ENCODE assay signal across 14 mouse cellular contexts in the genomic region with DNA sequence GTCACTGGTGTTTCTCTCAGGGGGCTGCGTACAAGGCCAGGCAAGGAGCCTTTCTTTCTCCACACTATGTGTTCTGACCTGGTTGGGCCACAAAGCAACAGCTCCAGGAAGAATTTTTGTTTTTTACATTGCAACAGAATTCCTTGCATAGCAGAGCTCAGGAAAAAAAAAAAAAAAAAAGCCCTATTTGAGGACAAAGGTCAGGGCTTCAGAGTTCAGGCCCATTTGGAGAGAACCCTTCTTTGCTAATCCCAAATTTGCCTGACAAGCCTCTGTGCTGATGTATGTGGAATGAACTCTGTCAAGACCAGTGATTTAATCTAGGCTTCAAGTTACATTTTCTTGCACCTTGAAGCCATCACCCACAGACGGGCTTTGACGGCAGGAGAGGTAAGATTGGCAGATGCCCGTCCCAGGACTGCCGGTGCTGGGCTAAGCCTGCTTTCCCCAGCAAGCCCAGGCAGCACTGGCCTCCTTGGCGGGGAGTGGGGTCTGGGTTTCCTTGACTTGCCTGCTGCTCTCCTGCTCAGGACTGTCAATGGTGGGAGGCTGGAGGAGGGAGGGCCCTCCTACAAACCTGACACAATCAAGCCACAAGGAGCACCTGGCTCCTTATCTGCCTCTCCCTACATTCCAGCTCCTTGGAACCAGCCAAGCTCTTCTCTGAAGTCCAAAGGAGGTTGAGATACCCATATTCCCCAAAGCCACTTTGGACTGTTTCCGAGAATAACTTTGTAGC. TPM values are rescaled to one million over a fixed set of nuclear protein-coding genes. Genes with fewer than 3 reads are reported as not detected.
DNase-seq lines count a peak whose midpoint lies in the region; ATAC-seq and TF ChIP-seq lines count a peak whose summit lies in the region.
"Had no signal": no experiment of that assay in that cellular context is flagged by ENCODE, and none has a peak within 500 bp of the region (broad histone marks: within the 10 kb centered on the region; RNA-seq: fewer than 3 reads in every experiment).

No protein-coding gene starts in this region.

- no peaks in the 10 kb centered on the region for H3K9me3 ChIP-seq in heart, embryonic 16.5 days (replicated peaks; ENCODE audit: control insufficient read depth, low read length)
- no peaks in the 10 kb centered on the region; the same call in 1 of the 2 replicates for H3K9me3 ChIP-seq in ES-Bruce4 (replicated peaks; ENCODE audit: control insufficient read depth, insufficient read depth, low read length, poor library complexity, severe bottlenecking)
- H3K9me3 ChIP-seq in liver, postnatal 0 days (ENCODE audit: low read length): peaks cover 4% of the 10 kb centered on the region; the same call in 1 of the 2 replicates
- H3K9me3 ChIP-seq: embryonic facial prominence, embryonic 15.5 days; hindbrain, embryonic 13.5 days had no signal

- no peaks in the 10 kb centered on the region for H3K27me3 ChIP-seq in heart, embryonic 16.5 days (ENCODE audit: control insufficient read depth, insufficient read depth, low read length)
- H3K27me3 ChIP-seq in ES-Bruce4 (ENCODE audit: control insufficient read depth, insufficient read depth, low read length, poor library complexity, severe bottlenecking): no peaks in the 10 kb centered on the region
- no peaks in the 10 kb centered on the region for H3K27me3 ChIP-seq in liver, postnatal 0 days (ENCODE audit: insufficient read depth, low read length)
- H3K27me3 ChIP-seq: CH12.LX; embryonic facial prominence, embryonic 15.5 days; hindbrain, embryonic 13.5 days had no signal

- 0 out of 2 replicates have a peak overlapping the region, but pooled peaks have one; percentile 32 for H3K9ac ChIP-seq in heart, embryonic 16.5 days (ENCODE audit: low read length)
- no peak overlapping the region for H3K9ac ChIP-seq in ES-Bruce4 (ENCODE audit: low read depth, poor library complexity, severe bottlenecking)
- no peak overlapping the region for H3K9ac ChIP-seq in liver, postnatal 0 days (replicated peaks)
- H3K9ac ChIP-seq: embryonic facial prominence, embryonic 15.5 days; hindbrain, embryonic 13.5 days had no signal

- ATAC-seq in heart, embryonic 16.5 days (replicated peaks; ENCODE audit: extremely low read depth, insufficient read depth, low FRiP score): no peak
- ATAC-seq in liver, postnatal 0 days: peak; percentile 69

- peaks cover 24% of the 10 kb centered on the region for H3K4me1 ChIP-seq in heart, embryonic 16.5 days (ENCODE audit: control insufficient read depth, insufficient read depth, low read length)
- peaks cover 2% of the 10 kb centered on the region for H3K4me1 ChIP-seq in ES-Bruce4 (ENCODE audit: control insufficient read depth, insufficient read depth, low read length)
- peaks cover 26% of the 10 kb centered on the region for H3K4me1 ChIP-seq in liver, postnatal 0 days (ENCODE audit: insufficient read depth)
- H3K4me1 ChIP-seq: hindbrain, embryonic 13.5 days had no signal

- WGBS in heart, embryonic 16.5 days: 48% methylated on average over 7 of the region's 7 CpGs
- WGBS in liver, postnatal 0 days (ENCODE audit: insufficient replicate concordance): 67% methylated on average over 7 of the region's 7 CpGs

- no peaks in the 10 kb centered on the region for H3K36me3 ChIP-seq in heart, embryonic 16.5 days (ENCODE audit: control insufficient read depth, insufficient read depth)
- H3K36me3 ChIP-seq in ES-Bruce4 (ENCODE audit: control insufficient read depth, insufficient read depth, low read length, poor library complexity, severe bottlenecking): no peaks in the 10 kb centered on the region
- no peaks in the 10 kb centered on the region for H3K36me3 ChIP-seq in liver, postnatal 0 days (replicated peaks; ENCODE audit: insufficient read depth, low read length)
- H3K36me3 ChIP-seq: embryonic facial prominence, embryonic 15.5 days; hindbrain, embryonic 13.5 days had no signal

- H3K27ac ChIP-seq in heart, embryonic 16.5 days (ENCODE audit: low read length): peak overlapping the region; percentile 65
- H3K27ac ChIP-seq in ES-Bruce4 (ENCODE audit: insufficient read depth, low read length): peak overlapping the region; percentile 8; the same call in 1 of the 2 replicates
- H3K27ac ChIP-seq in liver, postnatal 0 days (ENCODE audit: low read depth): no peak overlapping the region
- H3K27ac ChIP-seq: embryonic facial prominence, embryonic 15.5 days; hindbrain, embryonic 13.5 days had no signal

- H3K4me3 ChIP-seq in heart, embryonic 16.5 days (ENCODE audit: low read length): no peak overlapping the region
- no peak overlapping the region for H3K4me3 ChIP-seq in ES-Bruce4 (ENCODE audit: low read depth, low read length)
- H3K4me3 ChIP-seq in liver, postnatal 0 days (ENCODE audit: low read depth, low read length): no peak overlapping the region
- H3K4me3 ChIP-seq: embryonic facial prominence, embryonic 15.5 days; hindbrain, embryonic 13.5 days; myocyte had no signal

- TF ChIP-seq CTCF in ES-Bruce4 (IDR thresholded peaks at IDR 0.05; ENCODE audit: low read depth, low read length): no peak
- no peak for TF ChIP-seq CTCF in liver, postnatal 0 days (IDR thresholded peaks at IDR 0.05; ENCODE audit: low read depth)

- H3K4me2 ChIP-seq in heart, embryonic 16.5 days (ENCODE audit: low read depth, low read length): no peak overlapping the region
- H3K4me2 ChIP-seq in liver, postnatal 0 days (ENCODE audit: low read depth, low read length): peak overlapping the region; percentile 53
- H3K4me2 ChIP-seq: embryonic facial prominence, embryonic 15.5 days; hindbrain, embryonic 13.5 days had no signal

- TF ChIP-seq EP300 in ES-Bruce4 (IDR thresholded peaks at IDR 0.05; ENCODE audit: insufficient read depth, low read depth, low read length): no peak
- TF ChIP-seq EP300 in liver, postnatal 0 days (IDR thresholded peaks at IDR 0.05; ENCODE audit: low read depth): no peak

- no peak for DNase-seq in heart, adult 9 months (ENCODE audit: low spot score in 2 of 2)
- DNase-seq in ZHBTc4 (ENCODE audit: low read depth, low spot score): peak; percentile 53
- DNase-seq in liver, postnatal 0 days: no peak
- no peak for DNase-seq in right cerebral cortex, adult 18-20 months
- DNase-seq in cerebellum, adult 11-12 months: no peak
- DNase-seq: cerebellum, adult 9-11 months; spleen, adult 18-20 months; thymus, postnatal 36 days had no signal

- no peak for TF ChIP-seq POLR2A in ES-Bruce4 (IDR thresholded peaks at IDR 0.05; ENCODE audit: insufficient read depth, low read length)

RNA-seq across cellular contexts. Expression of a gene that starts 40.4 kb away (rescaled TPM):
- polyA plus RNA-seq in heart, embryonic 16.5 days (2015; fragmentation: Nextera tagmentation; extraction: Ambion mirVana): 0.91 and 1.8 TPM in 2 replicates
- not detected in 2 replicates for polyA plus RNA-seq in ES-Bruce4 (2011; ENCODE audit: insufficient read depth, insufficient read length, low read depth, missing spikeins)
- polyA plus RNA-seq in liver, postnatal 0 days (2015; fragmentation: Nextera tagmentation; extraction: Ambion mirVana): 0.85 and 3.7 TPM in 2 replicates
- polyA plus RNA-seq: hindbrain, embryonic 13.5 days; myocyte had no signal

RNA-seq across cellular contexts. Expression of a gene that starts 58.3 kb away (rescaled TPM):
- 28.7 and 36.5 TPM in 2 replicates for polyA plus RNA-seq in heart, embryonic 16.5 days (2015; fragmentation: Nextera tagmentation; extraction: Ambion mirVana)
- 162 and 163 TPM in 2 replicates for polyA plus RNA-seq in ES-Bruce4 (2011; ENCODE audit: insufficient read depth, insufficient read length, low read depth, missing spikeins)
- polyA plus RNA-seq in liver, postnatal 0 days (2015; fragmentation: Nextera tagmentation; extraction: Ambion mirVana): 3.5 and 4.0 TPM in 2 replicates
